Mouse (Mus musculus) forebrain, postnatal 0 days (tissue): ENCODE measurements around the gene Dnase1l3. TPM values are rescaled to one million over a fixed set of nuclear protein-coding genes. Genes with fewer than 3 reads are reported as not detected.

Source experiments
- ATAC-seq: fragments of 200-750 bp; cut with Nextera tagmentation; 2 replicates; pipeline ENCODE4 v1.8.0; 2017; ENCODE audit warnings: mild to moderate bottlenecking, moderate library complexity
- DNase-seq: peaks from one replicate; pipeline ENCODE4 v3.0.0-alpha.2; 2015
- H3K27ac ChIP-seq: fragments of 300-500 bp; sonication (generic); 2 replicates; pipeline ENCODE4 v1.5.1; 2014; ENCODE audit warnings: low read depth, mild to moderate bottlenecking, antibody characterized with exemption, low read length, moderate library complexity, mixed read lengths
- H3K27me3 ChIP-seq: fragments of 300-500 bp; sonication (generic); 2 replicates; pipeline ENCODE4 v1.6.1; 2014; ENCODE audit warnings: mild to moderate bottlenecking, low read length, mixed read lengths; ENCODE audit not compliant: insufficient read depth
- H3K36me3 ChIP-seq: fragments of 300-500 bp; sonication (generic); 2 replicates; pipeline ENCODE4 v1.6.1; 2014; ENCODE audit warnings: mild to moderate bottlenecking, moderate library complexity; ENCODE audit not compliant: insufficient read depth
- H3K4me1 ChIP-seq: fragments of 300-500 bp; sonication (generic); 2 replicates; pipeline ENCODE4 v1.6.1; 2014; ENCODE audit warnings: antibody characterized with exemption; ENCODE audit not compliant: insufficient read depth
- H3K4me2 ChIP-seq: fragments of 300-500 bp; sonication (generic); 2 replicates; pipeline ENCODE4 v1.6.1; 2014; ENCODE audit warnings: low read depth, mild to moderate bottlenecking, moderate library complexity
- H3K4me3 ChIP-seq: fragments of 300-500 bp; sonication (generic); 2 replicates; pipeline ENCODE4 v1.5.1; 2014; ENCODE audit warnings: low read depth, low read length, mixed read lengths
- H3K9ac ChIP-seq: fragments of 300-500 bp; sonication (generic); 2 replicates; pipeline ENCODE4 v1.6.1; 2014; ENCODE audit warnings: mild to moderate bottlenecking
- H3K9me3 ChIP-seq: fragments of 300-500 bp; sonication (generic); 2 replicates; pipeline ENCODE4 v1.6.1; 2016; ENCODE audit warnings: low read length
- CTCF ChIP-seq: sonication (generic); IDR thresholded peaks from 2 replicates; pipeline ENCODE4 v1.5.1; 2016; ENCODE audit warnings: antibody characterized with exemption, control low read depth, low read depth
- WGBS: fragments of 180-500 bp; shearing (Covaris S2); extraction: QIAGEN DNeasy Blood & Tissue Kit; methylation state at CpG from one replicate; pipeline ENCODE4 v1.1.7; 2014; 5-methylcytosine and 5-hydroxymethylcytosine counted together
- polyA plus RNA-seq: library from polyadenylated mRNA; unstranded; fragments of >200 nt; fragmentation: Nextera tagmentation; extraction: Ambion mirVana; gene quantifications from 2 replicates; pipeline ENCODE4 v1.2.1, GENCODE M21; 2015
- total RNA-seq: library from RNA; depleted of rRNA; stranded (reverse); fragments of >200 nt; gene quantifications from 2 replicates; pipeline ENCODE4 v1.2.3, GENCODE M21; 2014

The Dnase1l3 gene
- total and polyA plus RNA-seq, 2 experiments from 2014 or later = 0.10 TPM; not detected in 1

DNA sequence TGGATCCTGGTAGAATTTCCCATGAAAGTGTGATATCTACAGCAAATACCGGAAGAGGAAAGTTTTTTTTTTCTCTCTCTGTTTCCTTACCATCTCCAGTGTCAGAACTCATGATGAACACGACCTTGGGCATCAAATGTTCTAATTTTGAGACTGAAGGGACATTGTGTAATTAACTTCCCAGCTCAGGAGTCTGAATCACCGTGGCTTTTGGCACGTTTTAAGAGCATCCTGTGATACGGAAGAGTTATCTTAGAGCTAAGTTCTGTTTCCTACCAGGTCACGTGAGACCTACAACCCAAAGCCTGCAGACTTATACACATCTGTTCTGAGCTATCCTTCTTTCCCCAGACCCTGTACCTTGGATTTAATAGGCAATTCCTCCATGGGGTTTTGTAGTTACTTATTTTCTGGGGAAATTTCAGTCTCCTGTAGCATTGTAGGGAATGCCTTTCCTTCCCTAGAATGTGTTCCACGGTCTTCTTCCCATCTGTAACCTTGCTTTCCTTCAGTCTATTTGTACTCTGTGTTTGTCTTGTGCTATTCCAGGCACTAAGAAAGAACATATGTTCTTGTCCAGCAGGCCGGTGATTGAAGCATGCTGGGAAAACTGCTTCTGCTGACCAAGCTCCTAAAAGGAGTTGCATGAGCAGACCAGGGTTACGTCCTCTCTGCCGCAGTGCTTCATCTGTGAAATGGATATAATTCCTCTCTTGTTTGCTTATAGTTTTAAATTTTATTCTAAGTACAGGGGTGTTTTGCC, 32.6 kb upstream of the Dnase1l3 start:
- Histone ChIP-seq H3K27me3 (no peaks in the 10 kb centered on the region), H3K9ac (no peak overlapping the region), H3K27ac (no peak overlapping the region), H3K36me3 (no peaks in the 10 kb centered on the region), H3K9me3 (no peaks in the 10 kb centered on the region), H3K4me1 (no peaks in the 10 kb centered on the region), H3K4me3 (no peak overlapping the region), H3K4me2 (no peak overlapping the region)
- ATAC-seq (no peak), DNase-seq (no peak)
- TF ChIP-seq CTCF = no peak
- 83% methylated on average over 10 of the region's 10 CpGs for WGBS

GRCm38 (mm10) chr14:8024936-8025335, 30.6 kb upstream of the Dnase1l3 start:
- no peak overlapping the region for H3K27ac ChIP-seq
- no peaks in the 10 kb centered on the region for H3K36me3 ChIP-seq
- ATAC-seq (no peak), DNase-seq (no peak)
- no peak overlapping the region for H3K4me2 ChIP-seq
- no peak overlapping the region for H3K4me3 ChIP-seq
- H3K9me3 ChIP-seq = no peaks in the 10 kb centered on the region
- no peak for TF ChIP-seq CTCF
- no peaks in the 10 kb centered on the region for H3K4me1 ChIP-seq
- H3K27me3 ChIP-seq = no peaks in the 10 kb centered on the region
- 91% methylated on average over 10 of the region's 10 CpGs for WGBS
- no peak overlapping the region for H3K9ac ChIP-seq

DNA sequence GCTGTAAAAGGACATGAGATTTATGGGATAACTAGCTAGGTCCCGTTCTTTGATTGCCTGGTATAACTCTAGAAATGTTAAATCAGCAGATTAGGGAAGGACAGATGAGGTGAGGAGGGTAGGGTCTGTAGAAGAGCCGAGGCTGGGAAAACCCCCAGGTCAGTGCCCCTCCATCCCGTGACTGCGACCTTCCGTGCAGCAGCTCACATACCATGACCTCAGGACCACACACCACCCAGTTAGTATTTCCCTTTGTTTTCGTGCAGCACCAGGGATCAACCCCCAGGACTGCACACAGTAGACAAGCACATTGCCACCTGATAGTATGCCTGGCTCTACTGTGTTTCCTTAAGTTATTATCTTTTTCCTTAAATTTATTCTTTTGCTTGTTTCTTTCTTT, 30.1 kb upstream of the Dnase1l3 start:
- Histone ChIP-seq H3K4me2 (no peak overlapping the region), H3K4me3 (no peak overlapping the region), H3K36me3 (no peaks in the 10 kb centered on the region), H3K9me3 (no peaks in the 10 kb centered on the region), H3K4me1 (no peaks in the 10 kb centered on the region), H3K27me3 (no peaks in the 10 kb centered on the region), H3K27ac (no peak overlapping the region), H3K9ac (no peak overlapping the region)
- TF ChIP-seq CTCF = no peak
- WGBS = 76% methylated on average over 6 of the region's 6 CpGs
- DNase-seq (no peak), ATAC-seq (no peak)

GRCm38 (mm10) chr14:8020546-8020945, 26.2 kb upstream of the Dnase1l3 start:
- Histone ChIP-seq H3K9me3 (no peaks in the 10 kb centered on the region), H3K36me3 (no peaks in the 10 kb centered on the region), H3K9ac (no peak overlapping the region), H3K4me3 (no peak overlapping the region), H3K27me3 (no peaks in the 10 kb centered on the region), H3K4me1 (no peaks in the 10 kb centered on the region), H3K27ac (no peak overlapping the region), H3K4me2 (no peak overlapping the region)
- no peak for DNase-seq
- no peak for TF ChIP-seq CTCF
- 92% methylated on average over 7 of the region's 7 CpGs for WGBS
- no peak for ATAC-seq

- no peaks in the 10 kb centered on the region for H3K36me3 ChIP-seq
- no peak for TF ChIP-seq CTCF
- no peak overlapping the region for H3K27ac ChIP-seq
- no peak overlapping the region for H3K9ac ChIP-seq
- H3K4me2 ChIP-seq = no peak overlapping the region
- H3K27me3 ChIP-seq = no peaks in the 10 kb centered on the region
- H3K4me1 ChIP-seq = no peaks in the 10 kb centered on the region
- no peak for ATAC-seq
- H3K4me3 ChIP-seq = no peak overlapping the region
- no peak for DNase-seq
- no peaks in the 10 kb centered on the region for H3K9me3 ChIP-seq
- 97% methylated on average over 1 of the region's 1 CpGs for WGBS
Measured at GRCm38 (mm10) chr14:8020011-8020410, 25.6 kb upstream of the Dnase1l3 start.

- Histone ChIP-seq H3K4me1 (no peaks in the 10 kb centered on the region), H3K27me3 (no peaks in the 10 kb centered on the region), H3K9me3 (no peaks in the 10 kb centered on the region), H3K4me3 (no peak overlapping the region), H3K9ac (no peak overlapping the region), H3K27ac (no peak overlapping the region), H3K4me2 (no peak overlapping the region), H3K36me3 (no peaks in the 10 kb centered on the region)
- DNase-seq (no peak), ATAC-seq (no peak)
- 94% methylated on average over 1 of the region's 1 CpGs for WGBS
- TF ChIP-seq CTCF = no peak
Measured at GRCm38 (mm10) chr14:8016951-8017350, 22.6 kb upstream of the Dnase1l3 start.

DNA sequence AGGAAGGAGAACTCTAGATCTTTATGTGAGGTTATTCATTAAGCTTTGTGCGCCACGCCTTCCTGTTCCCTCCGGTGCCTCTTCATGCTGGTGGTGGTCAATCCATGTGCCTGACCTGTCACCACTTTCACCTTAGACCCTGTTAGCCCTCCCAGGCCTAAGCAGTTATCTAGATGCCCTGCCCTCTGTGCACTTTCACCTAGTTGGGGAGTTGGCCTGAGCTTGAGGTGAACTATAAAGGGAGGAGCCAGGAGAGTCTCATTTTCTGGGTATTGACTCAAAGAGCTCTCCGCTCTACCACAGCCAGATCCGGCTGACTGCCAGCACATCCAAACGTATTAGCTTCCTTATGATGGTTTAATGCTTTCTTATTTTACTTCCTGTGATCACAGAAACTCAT, 21.9 kb upstream of the Dnase1l3 start:
- Histone ChIP-seq H3K4me3 (no peak overlapping the region), H3K9me3 (no peaks in the 10 kb centered on the region), H3K9ac (no peak overlapping the region), H3K36me3 (no peaks in the 10 kb centered on the region), H3K4me1 (no peaks in the 10 kb centered on the region), H3K27ac (no peak overlapping the region), H3K27me3 (no peaks in the 10 kb centered on the region), H3K4me2 (no peak overlapping the region)
- DNase-seq = no peak
- TF ChIP-seq CTCF = no peak
- 87% methylated on average over 6 of the region's 6 CpGs for WGBS
- ATAC-seq = no peak
